Mouse (Mus musculus): ENCODE data around the gene Pdpn.

GRCm38 (mm10) chr4:143271571-143271970, 27.8 kb downstream of the Pdpn start:
- TF ChIP-seq CTCF (IDR thresholded peaks at IDR 0.05; ENCODE audit: low read depth) (no peak), EP300 (IDR thresholded peaks at IDR 0.05; ENCODE audit: low read depth) (no peak)
